Mouse (Mus musculus) kidney, embryonic 14.5 days (tissue): ENCODE results near the gene Tdg. TPM values are rescaled to one million over a fixed set of nuclear protein-coding genes. Genes with fewer than 3 reads are reported as not detected.
"Not testable (repeated sequence)": the region's sequence is repeated elsewhere in the genome, so short reads cannot be mapped to it uniquely, and the experiment has no call there.

Experiments
- ATAC-seq: fragments of 200-750 bp; cut with Nextera tagmentation; 2 replicates; pipeline ENCODE4 v1.8.0; 2017; ENCODE audit warnings: moderate number of reproducible peaks, mild to moderate bottlenecking, moderate TSS enrichment, moderate library complexity; ENCODE audit not compliant: low FRiP score, low TSS enrichment
- H3K27ac ChIP-seq: fragments of 300-500 bp; sonication (generic); 2 replicates; pipeline ENCODE4 v1.5.1; 2014; ENCODE audit warnings: low read depth, mild to moderate bottlenecking, low read length, moderate library complexity, mixed read lengths
- H3K27me3 ChIP-seq: fragments of 300-500 bp; sonication (generic); 2 replicates; pipeline ENCODE4 v1.6.1; 2014; ENCODE audit warnings: mild to moderate bottlenecking, low read length; ENCODE audit not compliant: control insufficient read depth, insufficient read depth
- H3K36me3 ChIP-seq: fragments of 300-500 bp; sonication (generic); 2 replicates; pipeline ENCODE4 v1.6.1; 2014; ENCODE audit warnings: low read length, mixed read lengths; ENCODE audit not compliant: control insufficient read depth, insufficient read depth
- H3K4me1 ChIP-seq: fragments of 300-500 bp; sonication (generic); 2 replicates; pipeline ENCODE4 v1.6.1; 2014; ENCODE audit warnings: low read length, mixed read lengths; ENCODE audit not compliant: control insufficient read depth, insufficient read depth
- H3K4me2 ChIP-seq: fragments of 300-500 bp; sonication (generic); replicated peaks from 2 replicates; pipeline ENCODE4 v1.6.1; 2014; ENCODE audit warnings: low read depth, mild to moderate bottlenecking, low read length
- H3K4me3 ChIP-seq: fragments of 300-500 bp; sonication (generic); 2 replicates; pipeline ENCODE4 v1.5.1; 2014; ENCODE audit warnings: mild to moderate bottlenecking, low read length
- H3K9ac ChIP-seq: fragments of 300-500 bp; sonication (generic); 2 replicates; pipeline ENCODE4 v1.6.1; 2014; ENCODE audit warnings: low read depth, mild to moderate bottlenecking, low read length, moderate library complexity
- H3K9me3 ChIP-seq: fragments of 300-500 bp; sonication (generic); 2 replicates; pipeline ENCODE4 v1.6.1; 2016; ENCODE audit warnings: low read length; ENCODE audit not compliant: control insufficient read depth
- WGBS: fragments of 180-500 bp; shearing (Covaris S2); extraction: QIAGEN DNeasy Blood & Tissue Kit; methylation state at CpG from one replicate; pipeline ENCODE4 v1.1.7; 2014; 5-methylcytosine and 5-hydroxymethylcytosine counted together
- polyA plus RNA-seq: library from polyadenylated mRNA; unstranded; fragments of >200 nt; fragmentation: Nextera tagmentation; extraction: Ambion mirVana; gene quantifications from 2 replicates; pipeline ENCODE4 v1.2.1, GENCODE M21; 2014

Gene Tdg
- 99.4 and 186 TPM in 2 replicates for polyA plus RNA-seq

- Histone ChIP-seq H3K9ac (peak within 1 kb of the TSS; percentile 89), H3K4me3 (peak within 1 kb of the TSS; percentile 85), H3K4me1 (peaks cover 14% of the 10 kb centered on the region), H3K4me2 (peak within 1 kb of the TSS; percentile 91), H3K27ac (peak within 1 kb of the TSS; percentile 93)
- not testable (repeated sequence) for H3K9me3 ChIP-seq, H3K36me3 ChIP-seq, H3K27me3 ChIP-seq
- ATAC-seq: peak; percentile 97
- WGBS: under 1% methylated on average over 62 of the region's 78 CpGs
Observed at GRCm38 (mm10) chr10:82629586-82630255, at the start of gene Tdg. TSS of gene Tdg (plus strand) at chr10:82629828.

- not testable (repeated sequence) for H3K9me3 ChIP-seq, H3K4me1 ChIP-seq, H3K36me3 ChIP-seq, H3K27me3 ChIP-seq, ATAC-seq, H3K27ac ChIP-seq, H3K4me2 ChIP-seq, H3K9ac ChIP-seq, H3K4me3 ChIP-seq
- WGBS: 86% methylated on average over 9 of the region's 9 CpGs
Observed at GRCm38 (mm10) chr10:82589673-82590072, 40.0 kb upstream of the Tdg start.

DNA sequence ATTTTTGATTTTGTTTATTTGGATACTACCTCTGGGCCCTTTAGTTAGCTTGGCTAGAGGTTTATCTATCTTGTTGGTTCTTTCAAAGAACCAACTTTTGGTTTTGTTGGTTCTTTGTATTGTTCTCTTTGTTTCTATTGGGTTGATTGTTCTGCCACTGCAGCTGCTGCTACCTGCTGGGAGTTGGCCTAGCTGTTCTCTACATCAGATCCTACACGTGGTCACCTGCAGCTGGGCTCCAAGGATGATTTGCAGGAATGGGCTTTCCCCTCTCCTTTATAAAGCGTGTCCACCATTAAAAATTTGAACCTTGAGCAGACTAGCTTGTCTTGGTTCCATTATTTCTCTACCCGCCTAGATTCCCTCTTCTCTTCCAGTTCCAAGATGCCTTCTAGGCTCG lies 35.2 kb upstream of the Tdg start:
- H3K4me2 ChIP-seq, H3K27ac ChIP-seq, H3K4me3 ChIP-seq, H3K9me3 ChIP-seq, H3K36me3 ChIP-seq, ATAC-seq, H3K9ac ChIP-seq, H3K4me1 ChIP-seq, H3K27me3 ChIP-seq: not testable (repeated sequence)
- 73% methylated on average over 4 of the region's 4 CpGs for WGBS

- H3K4me1 ChIP-seq: no peaks in the 10 kb centered on the region
- WGBS: 26% methylated on average over 9 of the region's 9 CpGs
- peak overlapping the region; percentile 69 for H3K4me3 ChIP-seq
- no peaks in the 10 kb centered on the region for H3K27me3 ChIP-seq
- H3K36me3 ChIP-seq: no peaks in the 10 kb centered on the region
- H3K4me2 ChIP-seq: peak overlapping the region; percentile 57
- peak overlapping the region; percentile 77 for H3K9ac ChIP-seq
- H3K9me3 ChIP-seq: no peaks in the 10 kb centered on the region
- ATAC-seq: no peak
- no peak overlapping the region for H3K27ac ChIP-seq
Observed at GRCm38 (mm10) chr10:82622235-82622634, 7.4 kb upstream of the Tdg start.

DNA sequence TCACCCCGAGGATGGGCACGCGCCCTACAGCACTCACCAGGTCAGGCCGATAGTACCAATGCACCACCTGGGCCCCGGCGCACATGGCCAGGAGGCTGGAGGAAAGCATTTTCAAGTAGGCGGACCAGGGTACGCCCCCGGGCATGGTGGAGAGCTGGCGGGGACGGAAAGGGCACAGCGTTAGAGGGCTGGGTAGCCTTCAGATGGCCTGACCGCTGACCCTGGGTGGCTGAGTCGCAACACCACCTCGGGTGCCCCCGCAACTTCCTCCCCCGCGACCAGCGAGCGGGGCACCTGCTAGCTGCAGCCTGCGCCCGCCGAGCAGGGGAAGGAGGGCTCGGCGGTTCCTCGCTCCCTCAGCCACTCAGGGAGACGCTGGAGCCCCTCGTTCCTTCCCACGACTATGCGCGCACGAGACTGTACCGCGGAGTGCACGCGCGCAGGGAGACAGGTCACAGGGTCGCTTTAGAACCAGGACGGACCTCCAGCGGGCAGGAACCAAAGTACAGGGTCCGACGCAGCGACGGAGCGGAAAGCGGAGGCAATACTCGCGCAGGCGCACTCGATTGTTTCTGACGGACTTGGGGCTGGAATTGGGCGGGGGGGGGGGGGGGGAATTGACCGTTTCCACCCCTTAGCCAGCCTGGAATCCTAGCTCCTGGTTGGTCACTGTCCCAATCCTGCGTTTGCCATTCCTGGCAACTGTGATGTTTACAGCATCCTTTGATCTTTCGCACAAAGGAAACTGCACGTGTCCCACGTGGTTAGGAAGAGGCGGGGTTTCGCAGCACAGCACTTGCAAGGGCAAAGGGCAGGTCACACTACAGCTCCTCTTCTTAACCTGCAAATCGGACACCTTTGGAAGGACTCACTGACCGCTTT lies 6.7 kb upstream of the Tdg start, which contains the start of gene 1190007I07Rik:
Gene 1190007I07Rik, minus strand, starts transcription at position 558 of the 882 bp plus-strand sequence.
- Histone ChIP-seq H3K4me1 (no peaks in the 10 kb centered on the region), H3K27ac (peak within 1 kb of the TSS; percentile 79; the same call in 1 of the 2 replicates), H3K27me3 (no peaks in the 10 kb centered on the region), H3K36me3 (no peaks in the 10 kb centered on the region), H3K4me2 (peak within 1 kb of the TSS; percentile 57), H3K9me3 (no peaks in the 10 kb centered on the region), H3K4me3 (peak within 1 kb of the TSS; percentile 69), H3K9ac (peak within 1 kb of the TSS; percentile 77)
- under 1% methylated on average over 59 of the region's 61 CpGs for WGBS
- ATAC-seq: peak; percentile 92

DNA sequence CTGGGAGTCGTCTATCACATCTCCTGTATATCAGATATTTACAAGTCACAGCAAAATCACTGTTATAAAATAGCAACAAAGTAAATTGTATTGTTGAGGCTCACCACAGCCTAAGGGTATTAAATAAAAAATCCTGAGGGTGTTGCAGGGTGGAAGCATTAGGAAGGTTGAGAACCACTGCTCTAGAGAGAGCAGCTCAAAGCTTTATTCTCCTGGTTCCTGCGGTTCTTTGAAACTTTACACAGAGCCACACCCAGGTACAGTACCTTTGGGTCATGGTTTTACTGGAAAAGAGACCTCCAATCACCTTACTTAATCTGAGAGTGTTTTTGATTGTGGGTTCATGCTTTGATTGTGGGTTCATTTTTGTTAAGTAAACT lies 6.1 kb upstream of the Tdg start:
- 4% methylated on average over 2 of the region's 2 CpGs for WGBS
- peak overlapping the region; percentile 77 for H3K9ac ChIP-seq
- H3K9me3 ChIP-seq, H3K27me3 ChIP-seq, H3K36me3 ChIP-seq, H3K4me1 ChIP-seq: not testable (repeated sequence)
- peak overlapping the region; percentile 79; the same call in 1 of the 2 replicates for H3K27ac ChIP-seq
- ATAC-seq: peak; percentile 9
- peak overlapping the region; percentile 69 for H3K4me3 ChIP-seq
- H3K4me2 ChIP-seq: peak overlapping the region; percentile 57

DNA sequence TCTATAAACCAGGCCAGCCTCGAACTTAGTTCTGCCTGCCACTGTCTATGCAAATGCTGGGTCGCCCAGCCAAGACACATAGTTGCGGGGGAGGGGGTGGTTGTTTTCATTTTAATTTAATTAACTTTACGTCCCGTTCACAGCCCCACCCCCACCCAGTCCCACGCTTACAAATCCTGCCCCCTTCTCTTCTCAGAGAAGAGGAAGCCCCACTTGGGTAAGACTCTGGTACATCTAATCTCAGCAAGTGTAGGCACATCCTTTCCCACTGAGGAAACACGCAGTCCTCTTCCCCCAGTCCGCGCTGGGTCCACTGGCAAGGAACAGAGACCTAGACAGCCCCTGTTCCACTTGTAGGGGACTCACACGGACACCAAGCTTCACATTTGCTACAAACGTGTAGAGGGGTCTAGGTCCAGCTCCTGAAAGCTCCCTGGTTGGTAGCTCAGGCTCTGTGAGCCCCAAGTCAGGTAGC lies 480 bp upstream of the Tdg start:
- Histone ChIP-seq H3K36me3 (peaks cover 8% of the 10 kb centered on the region; the same call in 1 of the 2 replicates), H3K27ac (peak overlapping the region; percentile 93), H3K4me3 (peak overlapping the region; percentile 85), H3K27me3 (no peaks in the 10 kb centered on the region), H3K4me2 (peak overlapping the region; percentile 91), H3K9me3 (no peaks in the 10 kb centered on the region), H3K4me1 (peaks cover 14% of the 10 kb centered on the region), H3K9ac (peak overlapping the region; percentile 89)
- ATAC-seq: peak; percentile 73
- 3% methylated on average over 11 of the region's 11 CpGs for WGBS

GRCm38 (mm10) chr10:82630497-82630896 lies 869 bp downstream of the Tdg start:
- Histone ChIP-seq H3K36me3 (peaks cover 8% of the 10 kb centered on the region; the same call in 1 of the 2 replicates), H3K27ac (0 out of 2 replicates have a peak overlapping the region, but pooled peaks have one; percentile 69)

More at GRCm38 (mm10) chr10:82630497-82630896, 869 bp downstream of the Tdg start:
- 15% methylated on average over 7 of the region's 7 CpGs for WGBS
- Histone ChIP-seq H3K27me3 (no peaks in the 10 kb centered on the region), H3K4me3 (peak overlapping the region; percentile 85), H3K9me3 (no peaks in the 10 kb centered on the region), H3K4me1 (peaks cover 14% of the 10 kb centered on the region), H3K4me2 (peak overlapping the region; percentile 90), H3K9ac (peak overlapping the region; percentile 89)
- no peak for ATAC-seq
